Mouse (Mus musculus) lung, embryonic 14.5 days (tissue): ENCODE measurements around the gene Fsd1. TPM values are rescaled to one million over a fixed set of nuclear protein-coding genes. Genes with fewer than 3 reads are reported as not detected.

Experiments used
- ATAC-seq: fragments of 200-750 bp; cut with Nextera tagmentation; 2 replicates; pipeline ENCODE4 v1.8.0; 2017; ENCODE audit warnings: mild to moderate bottlenecking, moderate TSS enrichment, moderate library complexity; ENCODE audit not compliant: insufficient read depth
- DNase-seq: peaks from one replicate; pipeline ENCODE4 v3.0.0-alpha.2; 2015
- H3K27ac ChIP-seq: fragments of 300-500 bp; sonication (generic); 2 replicates; pipeline ENCODE4 v1.5.1; 2014; ENCODE audit warnings: low read depth, mild to moderate bottlenecking, moderate library complexity
- H3K27me3 ChIP-seq: fragments of 300-500 bp; sonication (generic); 2 replicates; pipeline ENCODE4 v1.6.1; 2014; ENCODE audit warnings: low read length, control low read depth; ENCODE audit not compliant: insufficient read depth
- H3K36me3 ChIP-seq: fragments of 300-500 bp; sonication (generic); 2 replicates; pipeline ENCODE4 v1.6.1; 2014; ENCODE audit warnings: control low read depth; ENCODE audit not compliant: insufficient read depth
- H3K4me1 ChIP-seq: fragments of 300-500 bp; sonication (generic); 2 replicates; pipeline ENCODE4 v1.6.1; 2014; ENCODE audit warnings: antibody characterized with exemption, control low read depth; ENCODE audit not compliant: insufficient read depth
- H3K4me2 ChIP-seq: fragments of 300-500 bp; sonication (generic); 2 replicates; pipeline ENCODE4 v1.6.1; 2014; ENCODE audit warnings: mild to moderate bottlenecking
- H3K4me3 ChIP-seq: fragments of 300-500 bp; sonication (generic); 2 replicates; pipeline ENCODE4 v1.5.1; 2014; ENCODE audit warnings: low read depth, low read length
- H3K9ac ChIP-seq: fragments of 300-500 bp; sonication (generic); 2 replicates; pipeline ENCODE4 v1.6.1; 2014
- H3K9me3 ChIP-seq: fragments of 300-500 bp; sonication (generic); 2 replicates; pipeline ENCODE4 v1.6.1; 2016; ENCODE audit warnings: low read depth, low read length, control low read depth
- CTCF ChIP-seq: IDR thresholded peaks from 2 replicates; pipeline ENCODE4 v1.5.1; 2016; ENCODE audit warnings: antibody characterized with exemption, low read depth
- WGBS: fragments of 180-500 bp; shearing (Covaris S2); extraction: QIAGEN DNeasy Blood & Tissue Kit; methylation state at CpG from one replicate; pipeline ENCODE4 v1.1.7; 2014; 5-methylcytosine and 5-hydroxymethylcytosine counted together
- polyA plus RNA-seq: library from polyadenylated mRNA; unstranded; fragments of >200 nt; fragmentation: Nextera tagmentation; extraction: Ambion mirVana; gene quantifications from 2 replicates; pipeline ENCODE4 v1.2.1, GENCODE M21; 2014

The Fsd1 gene
- polyA plus RNA-seq, 1 experiment from 2014 or later, result 11.5 TPM

GRCm38 (mm10) chr17:55957726-55958583 is 28.4 kb upstream of the Fsd1 start:
- Histone ChIP-seq H3K4me2 (peak overlapping the region; percentile 85), H3K4me1 (no peaks in the 10 kb centered on the region), H3K27me3 (no peaks in the 10 kb centered on the region), H3K9ac (peak overlapping the region; percentile 58), H3K4me3 (peak overlapping the region; percentile 53), H3K36me3 (peaks cover 12% of the 10 kb centered on the region; the same call in 1 of the 2 replicates), H3K27ac (no peak overlapping the region), H3K9me3 (no peaks in the 10 kb centered on the region)
- ATAC-seq (no peak), DNase-seq (no peak)
- TF ChIP-seq CTCF, result no peak
- 76% methylated on average over 13 of the region's 13 CpGs for WGBS

GRCm38 (mm10) chr17:55958584-55958886 is 27.8 kb upstream of the Fsd1 start:
- H3K36me3 ChIP-seq, result peaks cover 18% of the 10 kb centered on the region; the same call in 1 of the 2 replicates
- peak overlapping the region; percentile 53 for H3K4me3 ChIP-seq
- no peaks in the 10 kb centered on the region for H3K9me3 ChIP-seq
- H3K4me1 ChIP-seq, result no peaks in the 10 kb centered on the region
- DNase-seq, result no peak
- peak overlapping the region; percentile 85 for H3K4me2 ChIP-seq
- 0 out of 2 replicates have a peak overlapping the region, but pooled peaks have one; percentile 97 for H3K27ac ChIP-seq
- TF ChIP-seq CTCF, result no peak
- H3K27me3 ChIP-seq, result no peaks in the 10 kb centered on the region
- 31% methylated on average over 2 of the region's 2 CpGs for WGBS
- ATAC-seq, result no peak
- H3K9ac ChIP-seq, result peak overlapping the region; percentile 58

DNA sequence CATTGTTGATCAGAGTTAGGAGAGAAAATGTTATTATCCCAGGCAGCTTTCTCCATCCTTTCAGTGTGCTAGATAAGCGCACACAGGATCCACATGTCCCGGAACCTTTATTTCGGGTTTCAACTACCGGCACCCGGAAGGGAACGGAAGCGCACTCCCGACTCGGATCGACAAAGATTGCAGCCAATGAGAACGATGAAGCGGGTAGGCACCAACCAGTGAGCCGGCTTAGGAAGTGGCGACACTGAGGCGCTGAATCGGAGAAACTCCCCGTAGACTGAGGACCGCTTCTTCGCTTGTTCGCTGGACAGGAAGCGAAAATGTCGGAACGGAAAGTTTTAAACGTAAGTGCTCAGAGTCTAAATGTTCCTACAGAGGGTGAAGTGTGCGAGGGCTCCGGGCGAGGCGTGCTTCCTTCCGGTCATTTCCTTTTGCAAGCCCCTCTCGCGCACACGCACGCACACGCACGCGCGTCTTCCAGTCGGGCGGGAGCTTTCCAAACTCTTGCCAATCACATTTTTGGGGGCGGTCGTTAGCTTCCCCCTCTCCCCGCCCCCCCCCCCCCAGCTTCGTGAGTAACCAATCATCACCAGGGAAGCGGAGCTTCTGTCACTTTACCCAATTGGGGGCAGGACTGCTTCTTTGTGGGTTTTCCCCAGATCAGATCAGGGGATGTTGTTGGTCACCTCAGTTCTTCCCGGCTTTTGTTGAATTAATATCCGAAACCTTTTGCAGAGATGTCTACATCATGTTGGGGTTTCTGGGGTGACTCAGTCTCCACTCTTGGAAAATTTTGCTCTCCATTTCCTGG is 27.2 kb upstream of the Fsd1 start, which contains the start of gene Yju2:
TSS of gene Yju2 (plus strand) at position 182 of the 811 bp plus-strand sequence.
- no peaks in the 10 kb centered on the region for H3K9me3 ChIP-seq
- peaks cover 24% of the 10 kb centered on the region; the same call in 1 of the 2 replicates for H3K36me3 ChIP-seq
- DNase-seq (peak; percentile 98), ATAC-seq (peak; percentile 93)
- H3K9ac ChIP-seq, result peak within 1 kb of the TSS; percentile 58
- H3K4me2 ChIP-seq, result peak within 1 kb of the TSS; percentile 85
- under 1% methylated on average over 45 of the region's 46 CpGs for WGBS
- no peaks in the 10 kb centered on the region for H3K27me3 ChIP-seq
- peak within 1 kb of the TSS; percentile 53 for H3K4me3 ChIP-seq
- TF ChIP-seq CTCF, result no peak
- peak within 1 kb of the TSS; percentile 97 for H3K27ac ChIP-seq
- H3K4me1 ChIP-seq, result no peaks in the 10 kb centered on the region

DNA sequence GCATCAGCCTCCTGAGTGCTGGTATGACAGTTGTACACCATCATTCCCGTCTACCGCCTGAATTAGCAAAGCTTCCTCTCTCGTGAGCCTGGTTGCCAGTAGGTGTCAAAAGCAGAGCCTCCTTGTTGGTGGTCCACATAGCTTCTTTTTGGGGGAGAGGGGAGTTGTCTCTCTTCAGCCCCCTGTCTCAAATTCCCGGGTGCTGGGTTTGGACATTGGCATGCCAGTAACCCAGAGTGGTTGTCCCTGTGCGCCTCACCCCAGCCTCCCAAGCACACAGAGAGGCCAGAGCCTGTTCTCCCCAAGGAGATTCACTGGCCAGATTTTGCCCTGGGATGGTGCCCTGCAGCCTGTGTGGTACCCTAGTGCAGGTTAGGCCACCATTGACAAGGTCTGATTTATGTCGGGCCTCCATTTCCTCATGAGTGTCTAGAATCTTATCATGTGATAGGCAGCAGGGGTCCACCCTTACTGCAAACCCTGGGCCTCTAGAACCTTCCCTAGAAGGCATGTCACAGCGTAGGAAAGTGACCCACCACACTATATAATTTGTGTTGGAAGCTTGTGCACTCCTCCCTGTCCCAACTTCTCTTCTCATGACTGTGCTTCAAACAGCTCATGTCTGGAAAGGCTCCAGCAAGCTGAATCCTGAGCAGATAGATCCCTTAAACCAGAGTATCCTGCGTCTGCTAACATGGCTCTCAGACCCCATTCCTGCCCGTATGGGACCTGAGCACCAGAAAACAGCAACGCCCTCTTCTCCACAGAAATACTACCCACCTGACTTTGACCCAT is 26.2 kb upstream of the Fsd1 start:
- ATAC-seq, result no peak
- Histone ChIP-seq H3K9ac (peak overlapping the region; percentile 37), H3K27ac (peak overlapping the region; percentile 97), H3K36me3 (peaks cover 34% of the 10 kb centered on the region; the same call in 1 of the 2 replicates), H3K4me3 (peak overlapping the region; percentile 53), H3K27me3 (no peaks in the 10 kb centered on the region), H3K4me1 (no peaks in the 10 kb centered on the region), H3K9me3 (no peaks in the 10 kb centered on the region), H3K4me2 (peak overlapping the region; percentile 85)
- no peak for TF ChIP-seq CTCF
- 71% methylated on average over 10 of the region's 10 CpGs for WGBS
- no peak for DNase-seq

- no peak for ATAC-seq
- no peaks in the 10 kb centered on the region for H3K4me1 ChIP-seq
Measured at GRCm38 (mm10) chr17:55960791-55961190, 25.5 kb upstream of the Fsd1 start.

GRCm38 (mm10) chr17:55961631-55962030 is 24.7 kb upstream of the Fsd1 start:
- no peaks in the 10 kb centered on the region for H3K27me3 ChIP-seq
- 90% methylated on average over 7 of the region's 7 CpGs for WGBS

More at GRCm38 (mm10) chr17:55960791-55961190, 25.5 kb upstream of the Fsd1 start:
- H3K9me3 ChIP-seq, result no peaks in the 10 kb centered on the region
- no peak overlapping the region for H3K4me3 ChIP-seq
- no peak for DNase-seq
- no peaks in the 10 kb centered on the region for H3K27me3 ChIP-seq
- H3K9ac ChIP-seq, result no peak overlapping the region
- no peak overlapping the region for H3K27ac ChIP-seq
- TF ChIP-seq CTCF, result no peak
- H3K4me2 ChIP-seq, result no peak overlapping the region
- H3K36me3 ChIP-seq, result peaks cover 35% of the 10 kb centered on the region; the same call in 1 of the 2 replicates

More at GRCm38 (mm10) chr17:55961631-55962030, 24.7 kb upstream of the Fsd1 start:
- Histone ChIP-seq H3K4me2 (no peak overlapping the region), H3K4me3 (no peak overlapping the region), H3K4me1 (no peaks in the 10 kb centered on the region), H3K9ac (no peak overlapping the region), H3K9me3 (no peaks in the 10 kb centered on the region), H3K27ac (no peak overlapping the region), H3K36me3 (peaks cover 41% of the 10 kb centered on the region; the same call in 1 of the 2 replicates)
- no peak for ATAC-seq
- no peak for TF ChIP-seq CTCF
- no peak for DNase-seq
